Mouse (Mus musculus): ENCODE data around the gene Strap.
A peak's percentile ranks its signal among the peaks of the same experiment; 100 is the strongest.

Gene Strap

GRCm38 (mm10) chr6:137759681-137760080 is 24.8 kb downstream of the Strap start:
- no peak for TF ChIP-seq NANOG (IDR thresholded peaks at IDR 0.05; ENCODE audit: borderline replicate concordance, low read length)
- Histone ChIP-seq H3K4me1 (replicated peaks; ENCODE audit: low read depth, low read length) (peaks cover 73% of the 10 kb centered on the region), H3K27me3 (ENCODE audit: insufficient read depth, low read length) (no peaks in the 10 kb centered on the region), H3K4me3 (replicated peaks; ENCODE audit: low read length) (no peak overlapping the region), H3K9me3 (ENCODE audit: low read length) (no peaks in the 10 kb centered on the region), H3K36me3 (ENCODE audit: insufficient read depth, low read length) (no peaks in the 10 kb centered on the region)

GRCm38 (mm10) chr6:137760966-137761365 is 26.1 kb downstream of the Strap start:
- Histone ChIP-seq H3K4me3 (replicated peaks; ENCODE audit: low read length) (no peak overlapping the region), H3K27me3 (ENCODE audit: insufficient read depth, low read length) (no peaks in the 10 kb centered on the region), H3K36me3 (ENCODE audit: insufficient read depth, low read length) (no peaks in the 10 kb centered on the region), H3K9me3 (ENCODE audit: low read length) (no peaks in the 10 kb centered on the region), H3K4me1 (replicated peaks; ENCODE audit: low read depth, low read length) (peaks cover 76% of the 10 kb centered on the region)
- TF ChIP-seq CTCF (conservative IDR thresholded peaks at IDR 0.05; ENCODE audit: low read length) (no peak), POU5F1 (IDR thresholded peaks at IDR 0.05; ENCODE audit: borderline replicate concordance, low read length) (no peak), NANOG (IDR thresholded peaks at IDR 0.05; ENCODE audit: borderline replicate concordance, low read length) (no peak)

DNA sequence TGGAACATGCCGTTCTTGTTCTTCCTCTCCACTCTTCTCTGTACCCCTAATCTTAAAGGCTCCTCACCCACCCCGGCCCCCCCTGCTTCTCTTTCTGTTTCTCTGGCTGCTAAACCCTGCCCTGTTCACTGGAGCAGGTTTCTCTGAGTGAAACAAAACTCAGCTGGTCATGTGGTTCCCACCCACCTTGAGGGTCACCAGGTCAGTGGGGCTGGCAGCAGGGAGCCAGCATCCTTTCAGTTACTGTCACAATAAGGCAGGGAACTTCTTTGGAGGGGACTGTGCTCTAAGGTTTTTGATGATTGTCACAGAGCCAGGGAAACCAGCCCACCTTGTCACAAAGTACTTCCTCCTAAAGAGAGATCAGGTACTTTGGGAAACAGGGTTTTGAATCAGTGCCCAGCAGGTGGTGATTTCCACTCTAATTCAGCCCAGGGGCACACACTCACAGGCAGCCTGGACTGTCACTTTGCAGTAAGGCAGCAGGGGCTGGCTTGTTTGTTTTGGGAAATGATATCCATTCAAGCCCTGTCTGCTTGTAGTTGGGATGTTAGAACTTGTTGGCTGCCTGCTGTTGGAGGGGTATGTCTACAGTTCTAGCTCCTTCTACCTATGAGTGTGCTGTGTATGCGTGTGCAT is 29.8 kb downstream of the Strap start:
- Histone ChIP-seq H3K9me3 (ENCODE audit: low read length) (no peaks in the 10 kb centered on the region), H3K4me3 (replicated peaks; ENCODE audit: low read length) (0 out of 2 replicates have a peak overlapping the region, but pooled peaks have one; percentile 11), H3K4me1 (replicated peaks; ENCODE audit: low read depth, low read length) (peaks cover 55% of the 10 kb centered on the region), H3K27me3 (ENCODE audit: insufficient read depth, low read length) (no peaks in the 10 kb centered on the region), H3K36me3 (ENCODE audit: insufficient read depth, low read length) (no peaks in the 10 kb centered on the region)
- TF ChIP-seq NANOG (IDR thresholded peaks at IDR 0.05; ENCODE audit: borderline replicate concordance, low read length): peak; percentile 5; the same call in 1 of the 2 replicates
- no peak for TF ChIP-seq POU5F1 (IDR thresholded peaks at IDR 0.05; ENCODE audit: borderline replicate concordance, low read length)

- Histone ChIP-seq H3K9me3 (ENCODE audit: low read length) (no peaks in the 10 kb centered on the region), H3K27me3 (ENCODE audit: insufficient read depth, low read length) (no peaks in the 10 kb centered on the region), H3K4me3 (replicated peaks; ENCODE audit: low read length) (no peak overlapping the region), H3K36me3 (ENCODE audit: insufficient read depth, low read length) (no peaks in the 10 kb centered on the region), H3K4me1 (replicated peaks; ENCODE audit: low read depth, low read length) (peaks cover 44% of the 10 kb centered on the region)
- no peak for TF ChIP-seq CTCF (conservative IDR thresholded peaks at IDR 0.05; ENCODE audit: low read length)
- no peak for TF ChIP-seq NANOG (IDR thresholded peaks at IDR 0.05; ENCODE audit: borderline replicate concordance, low read length)
- TF ChIP-seq POU5F1 (IDR thresholded peaks at IDR 0.05; ENCODE audit: borderline replicate concordance, low read length): no peak
Observed at GRCm38 (mm10) chr6:137766177-137766576, 31.3 kb downstream of the Strap start.

DNA sequence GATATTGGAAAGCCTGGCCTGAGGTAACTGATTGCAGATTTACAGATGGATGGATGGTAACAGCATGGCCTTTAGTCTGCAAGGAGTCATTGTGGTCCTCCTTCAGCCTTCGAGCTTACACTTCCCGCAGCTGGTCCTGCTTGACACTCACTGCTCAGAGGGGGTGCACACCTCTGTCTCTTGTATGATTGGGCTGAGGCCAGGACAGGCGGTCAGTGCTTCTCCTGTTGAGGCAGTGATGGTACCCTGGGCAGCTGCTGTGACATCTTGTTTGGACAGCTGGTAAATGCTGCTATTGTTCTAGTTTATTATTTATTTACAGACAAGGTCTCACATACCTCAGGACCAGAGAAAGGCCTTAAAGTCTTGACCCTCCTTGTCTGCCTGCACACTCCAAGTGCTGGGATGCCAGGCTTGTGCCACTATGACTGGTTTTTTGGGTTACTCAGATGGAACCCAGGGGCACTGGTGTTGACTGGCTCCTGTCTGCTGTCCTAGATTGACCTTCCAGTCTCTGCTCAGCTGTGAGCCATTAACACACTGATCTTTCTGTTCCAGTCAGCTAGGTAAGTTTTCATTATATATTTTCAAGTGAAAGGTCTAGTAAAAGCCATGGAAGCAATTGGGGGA is 36.9 kb downstream of the Strap start:
- H3K9me3 ChIP-seq (ENCODE audit: low read length): no peaks in the 10 kb centered on the region
- no peaks in the 10 kb centered on the region for H3K36me3 ChIP-seq (ENCODE audit: insufficient read depth, low read length)
- peaks cover 25% of the 10 kb centered on the region for H3K4me1 ChIP-seq (replicated peaks; ENCODE audit: low read depth, low read length)
- TF ChIP-seq CTCF (conservative IDR thresholded peaks at IDR 0.05; ENCODE audit: low read length) (no peak), NANOG (IDR thresholded peaks at IDR 0.05; ENCODE audit: borderline replicate concordance, low read length) (no peak), POU5F1 (IDR thresholded peaks at IDR 0.05; ENCODE audit: borderline replicate concordance, low read length) (no peak)
- no peaks in the 10 kb centered on the region for H3K27me3 ChIP-seq (ENCODE audit: insufficient read depth, low read length)
- no peak overlapping the region for H3K4me3 ChIP-seq (replicated peaks; ENCODE audit: low read length)

- TF ChIP-seq POU5F1 (IDR thresholded peaks at IDR 0.05; ENCODE audit: borderline replicate concordance, low read length) (no peak), CTCF (conservative IDR thresholded peaks at IDR 0.05; ENCODE audit: low read length) (no peak), NANOG (IDR thresholded peaks at IDR 0.05; ENCODE audit: borderline replicate concordance, low read length) (no peak)
- peaks cover 25% of the 10 kb centered on the region for H3K4me1 ChIP-seq (replicated peaks; ENCODE audit: low read depth, low read length)
- H3K4me3 ChIP-seq (replicated peaks; ENCODE audit: low read length): no peak overlapping the region
Observed at GRCm38 (mm10) chr6:137772918-137773636, 38.2 kb downstream of the Strap start.

GRCm38 (mm10) chr6:137773637-137774028 is 38.8 kb downstream of the Strap start:
- no peak overlapping the region for H3K4me3 ChIP-seq (replicated peaks; ENCODE audit: low read length)
- no peaks in the 10 kb centered on the region for H3K9me3 ChIP-seq (ENCODE audit: low read length)
- 0 out of 2 replicates have a peak, but pooled peaks cover 2% of the 10 kb centered on the region for H3K36me3 ChIP-seq (ENCODE audit: insufficient read depth, low read length)
- no peaks in the 10 kb centered on the region for H3K27me3 ChIP-seq (ENCODE audit: insufficient read depth, low read length)
- H3K4me1 ChIP-seq (replicated peaks; ENCODE audit: low read depth, low read length): peaks cover 25% of the 10 kb centered on the region
- TF ChIP-seq NANOG (IDR thresholded peaks at IDR 0.05; ENCODE audit: borderline replicate concordance, low read length): no peak
- no peak for TF ChIP-seq CTCF (conservative IDR thresholded peaks at IDR 0.05; ENCODE audit: low read length)
- no peak for TF ChIP-seq POU5F1 (IDR thresholded peaks at IDR 0.05; ENCODE audit: borderline replicate concordance, low read length)

More at GRCm38 (mm10) chr6:137772918-137773636, 38.2 kb downstream of the Strap start:
- Histone ChIP-seq H3K9me3 (ENCODE audit: low read length) (no peaks in the 10 kb centered on the region), H3K27me3 (ENCODE audit: insufficient read depth, low read length) (no peaks in the 10 kb centered on the region), H3K36me3 (ENCODE audit: insufficient read depth, low read length) (no peaks in the 10 kb centered on the region)

DNA sequence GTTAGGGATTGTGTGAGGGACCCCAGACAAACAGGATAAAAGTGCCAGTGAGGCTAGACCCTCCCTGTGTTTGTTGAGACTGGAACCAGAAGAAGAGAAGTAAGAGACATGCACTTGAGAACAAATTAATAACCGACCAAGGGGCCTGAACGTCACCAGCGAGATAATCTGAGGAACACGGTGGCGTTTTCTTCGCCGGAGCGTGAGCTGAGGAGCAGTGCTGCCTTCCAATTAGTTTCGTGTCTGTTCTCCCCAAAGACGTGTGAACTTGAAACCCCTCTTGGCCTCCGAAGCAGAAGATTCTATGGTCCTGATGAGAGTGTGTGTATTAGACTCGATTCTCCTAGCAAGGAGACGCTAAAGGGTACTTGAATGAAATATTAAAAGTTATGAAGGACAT is 39.3 kb downstream of the Strap start:
- no peak overlapping the region for H3K4me3 ChIP-seq (replicated peaks; ENCODE audit: low read length)
- H3K27me3 ChIP-seq (ENCODE audit: insufficient read depth, low read length): no peaks in the 10 kb centered on the region
- H3K9me3 ChIP-seq (ENCODE audit: low read length): no peaks in the 10 kb centered on the region
- peaks cover 25% of the 10 kb centered on the region for H3K4me1 ChIP-seq (replicated peaks; ENCODE audit: low read depth, low read length)
- no peak for TF ChIP-seq POU5F1 (IDR thresholded peaks at IDR 0.05; ENCODE audit: borderline replicate concordance, low read length)
- H3K36me3 ChIP-seq (ENCODE audit: insufficient read depth, low read length): 0 out of 2 replicates have a peak, but pooled peaks cover 4% of the 10 kb centered on the region
